In genomic region chr2:91984906-91985525, GRCm38 (mm10) we compare ENCODE assay signal across 9 mouse cellular contexts. TPM values are rescaled to one million over a fixed set of nuclear protein-coding genes. Genes with fewer than 3 reads are reported as not detected.
DNase-seq lines count a peak whose midpoint lies in the region; ATAC-seq and TF ChIP-seq lines count a peak whose summit lies in the region.
"Had no signal": no experiment of that assay in that cellular context is flagged by ENCODE, and none has a peak within 500 bp of the region (broad histone marks: within the 10 kb centered on the region; RNA-seq: fewer than 3 reads in every experiment).

No protein-coding gene starts in this region.

- H3K27me3 ChIP-seq in kidney, postnatal 0 days (ENCODE audit: insufficient read depth, low read length), result no peaks in the 10 kb centered on the region
- H3K27me3 ChIP-seq in embryonic facial prominence, embryonic 10.5 days (replicated peaks; ENCODE audit: low read depth, poor library complexity, severe bottlenecking), result peaks cover 10% of the 10 kb centered on the region; the same call in 1 of the 2 replicates
- H3K27me3 ChIP-seq in intestine, embryonic 16.5 days (replicated peaks; ENCODE audit: control insufficient read depth, insufficient read depth, low read length), result no peaks in the 10 kb centered on the region
- no peaks in the 10 kb centered on the region for H3K27me3 ChIP-seq in neural tube, embryonic 14.5 days (ENCODE audit: control insufficient read depth, insufficient read depth, low read length)

- no peak overlapping the region for H3K9ac ChIP-seq in kidney, postnatal 0 days (ENCODE audit: low read depth, low read length)
- peak overlapping the region; percentile 62; the same call in 1 of the 2 replicates for H3K9ac ChIP-seq in intestine, embryonic 16.5 days (ENCODE audit: low read depth, low read length)
- no peak overlapping the region for H3K9ac ChIP-seq in neural tube, embryonic 14.5 days (replicated peaks; ENCODE audit: low read depth, low read length)

- no peak for ATAC-seq in kidney, postnatal 0 days (replicated peaks; ENCODE audit: low FRiP score, low read depth)
- ATAC-seq in intestine, embryonic 16.5 days, result 0 out of 2 replicates have a peak, but pooled peaks have one; percentile 0
- no peak for ATAC-seq in neural tube, embryonic 14.5 days (ENCODE audit: low read depth)

- H3K27ac ChIP-seq in kidney, postnatal 0 days, result peak overlapping the region; percentile 68
- peak overlapping the region; percentile 85 for H3K27ac ChIP-seq in embryonic facial prominence, embryonic 10.5 days (replicated peaks)
- peak overlapping the region; percentile 95 for H3K27ac ChIP-seq in intestine, embryonic 16.5 days (ENCODE audit: low read length)
- H3K27ac ChIP-seq in neural tube, embryonic 14.5 days (ENCODE audit: low read depth, low read length), result peak overlapping the region; percentile 48; the same call in 1 of the 2 replicates
- H3K27ac ChIP-seq in left cerebral cortex, adult 2 months, result no peak overlapping the region

- TF ChIP-seq CTCF in kidney, postnatal 0 days (IDR thresholded peaks at IDR 0.05; ENCODE audit: low read depth), result no peak
- no peak for TF ChIP-seq CTCF in left cerebral cortex, adult 2 months (IDR thresholded peaks at IDR 0.05)

- WGBS in kidney, postnatal 0 days, result 43% methylated on average over 9 of the region's 9 CpGs
- 33% methylated on average over 9 of the region's 9 CpGs for WGBS in embryonic facial prominence, embryonic 10.5 days
- WGBS in intestine, embryonic 16.5 days, result 37% methylated on average over 9 of the region's 9 CpGs
- 34% methylated on average over 9 of the region's 9 CpGs for WGBS in neural tube, embryonic 14.5 days

- H3K9me3 ChIP-seq in kidney, postnatal 0 days (replicated peaks; ENCODE audit: low read length), result no peaks in the 10 kb centered on the region
- H3K9me3 ChIP-seq in embryonic facial prominence, embryonic 10.5 days, result no peaks in the 10 kb centered on the region
- H3K9me3 ChIP-seq in intestine, embryonic 16.5 days (ENCODE audit: control insufficient read depth, low read length), result no peaks in the 10 kb centered on the region
- H3K9me3 ChIP-seq in neural tube, embryonic 14.5 days (ENCODE audit: control insufficient read depth, low read length), result no peaks in the 10 kb centered on the region

- peak overlapping the region; percentile 30 for H3K4me2 ChIP-seq in kidney, postnatal 0 days (ENCODE audit: low read length)
- peak overlapping the region; percentile 48; the same call in 1 of the 2 replicates for H3K4me2 ChIP-seq in intestine, embryonic 16.5 days (ENCODE audit: low read depth, low read length)
- H3K4me2 ChIP-seq in neural tube, embryonic 14.5 days (ENCODE audit: low read depth, low read length), result no peak overlapping the region

- DNase-seq in kidney, postnatal 0 days (ENCODE audit: low spot score), result no peak
- DNase-seq in kidney, postnatal 25 days, result no peak
- DNase-seq in embryonic facial prominence, embryonic 10.5 days (ENCODE audit: low spot score), result no peak
- DNase-seq in frontal cortex, postnatal 25 days (ENCODE audit: low spot score in 2 of 2), result no peak
- no peak for DNase-seq in cerebellum, adult 8-10 months
- no peak for DNase-seq in left cerebral cortex, adult 2 months (ENCODE audit: extremely low spot score in 1 of 2, low spot score in 2 of 2)

- H3K4me3 ChIP-seq in kidney, postnatal 0 days (replicated peaks; ENCODE audit: low read depth, low read length), result no peak overlapping the region
- peak overlapping the region; percentile 34; the same call in 1 of the 2 replicates for H3K4me3 ChIP-seq in embryonic facial prominence, embryonic 10.5 days
- 0 out of 2 replicates have a peak overlapping the region, but pooled peaks have one; percentile 18 for H3K4me3 ChIP-seq in intestine, embryonic 16.5 days (ENCODE audit: low read length)
- no peak overlapping the region for H3K4me3 ChIP-seq in neural tube, embryonic 14.5 days (ENCODE audit: low read depth, low read length)
- no peak overlapping the region for H3K4me3 ChIP-seq in left cerebral cortex, adult 2 months

- no peaks in the 10 kb centered on the region for H3K36me3 ChIP-seq in kidney, postnatal 0 days (ENCODE audit: insufficient read depth, low read length)
- H3K36me3 ChIP-seq in embryonic facial prominence, embryonic 10.5 days (replicated peaks), result no peaks in the 10 kb centered on the region
- peaks cover 2% of the 10 kb centered on the region; the same call in 1 of the 2 replicates for H3K36me3 ChIP-seq in intestine, embryonic 16.5 days (ENCODE audit: control insufficient read depth, insufficient read depth, low read length)
- H3K36me3 ChIP-seq in neural tube, embryonic 14.5 days (ENCODE audit: control insufficient read depth, insufficient read depth, low read length), result no peaks in the 10 kb centered on the region

- intact Hi-C loops in left cerebral cortex, adult 2 months (cut with DNase I), result loop anchor here (5.0 kb wide), 1 partner anchor 347 kb away; no protein-coding TSS in a partner anchor

- H3K4me1 ChIP-seq in kidney, postnatal 0 days (replicated peaks; ENCODE audit: insufficient read depth, low read length), result peaks cover 6% of the 10 kb centered on the region; the same call in 1 of the 2 replicates
- peaks cover 57% of the 10 kb centered on the region for H3K4me1 ChIP-seq in embryonic facial prominence, embryonic 10.5 days
- peaks cover 15% of the 10 kb centered on the region for H3K4me1 ChIP-seq in intestine, embryonic 16.5 days (ENCODE audit: control insufficient read depth, insufficient read depth, low read length)
- peaks cover 8% of the 10 kb centered on the region for H3K4me1 ChIP-seq in neural tube, embryonic 14.5 days (ENCODE audit: control insufficient read depth, insufficient read depth, low read length)

RNA-seq across cellular contexts. Expression of gene Dgkz, which starts 9.4 kb away (rescaled TPM):
- polyA plus RNA-seq in kidney, postnatal 0 days (2015; fragmentation: Nextera tagmentation; extraction: Ambion mirVana), result 32.1 and 32.4 TPM in 2 replicates
- 42.1 and 45.0 TPM in 2 replicates for polyA plus RNA-seq in embryonic facial prominence, embryonic 10.5 days (2016; fragmentation: Nextera tagmentation; extraction: Ambion mirVana)
- 46.4 and 66.7 TPM in 2 replicates for polyA plus RNA-seq in intestine, embryonic 16.5 days (2015; fragmentation: Nextera tagmentation; extraction: Ambion mirVana)
- 36.7 and 51.1 TPM in 2 replicates for polyA plus RNA-seq in neural tube, embryonic 14.5 days (2014; fragmentation: Nextera tagmentation; extraction: Ambion mirVana)
- total RNA-seq in left cerebral cortex, adult 2 months (2021), result 100 to 1,000 TPM; 553 to 561 TPM

RNA-seq across cellular contexts. Expression of gene Creb3l1, which starts 39.3 kb away (rescaled TPM):
- 8.7 and 9.3 TPM in 2 replicates for polyA plus RNA-seq in kidney, postnatal 0 days (2015; fragmentation: Nextera tagmentation; extraction: Ambion mirVana)
- polyA plus RNA-seq in embryonic facial prominence, embryonic 10.5 days (2016; fragmentation: Nextera tagmentation; extraction: Ambion mirVana), result 0.93 and 1.0 TPM in 2 replicates
- polyA plus RNA-seq in intestine, embryonic 16.5 days (2015; fragmentation: Nextera tagmentation; extraction: Ambion mirVana), result 16.6 and 17.6 TPM in 2 replicates
- 1.2 and 4.5 TPM in 2 replicates for polyA plus RNA-seq in neural tube, embryonic 14.5 days (2014; fragmentation: Nextera tagmentation; extraction: Ambion mirVana)
- total RNA-seq in left cerebral cortex, adult 2 months (2021), result 1 to 10 TPM; 2.3 TPM

RNA-seq across cellular contexts. Expression of gene Gm9821, which starts 39.5 kb away (rescaled TPM):
- polyA plus RNA-seq in kidney, postnatal 0 days (2015; fragmentation: Nextera tagmentation; extraction: Ambion mirVana), result 0.12 TPM in 1 of 2 replicates, not detected in the other
- 0.23 and 0.41 TPM in 2 replicates for polyA plus RNA-seq in embryonic facial prominence, embryonic 10.5 days (2016; fragmentation: Nextera tagmentation; extraction: Ambion mirVana)
- 0.28 and 0.55 TPM in 2 replicates for polyA plus RNA-seq in intestine, embryonic 16.5 days (2015; fragmentation: Nextera tagmentation; extraction: Ambion mirVana)
- 0.33 TPM in 2 replicates for polyA plus RNA-seq in neural tube, embryonic 14.5 days (2014; fragmentation: Nextera tagmentation; extraction: Ambion mirVana)
- not detected for total RNA-seq in left cerebral cortex, adult 2 months (2021)
- polyA plus RNA-seq: testis, adult 2 months had no signal

RNA-seq across cellular contexts. Expression of gene Mdk, which starts 52.9 kb away (rescaled TPM):
- polyA plus RNA-seq in kidney, postnatal 0 days (2015; fragmentation: Nextera tagmentation; extraction: Ambion mirVana), result 639 and 693 TPM in 2 replicates
- polyA plus RNA-seq in embryonic facial prominence, embryonic 10.5 days (2016; fragmentation: Nextera tagmentation; extraction: Ambion mirVana), result 2,212 and 2,218 TPM in 2 replicates
- polyA plus RNA-seq in intestine, embryonic 16.5 days (2015; fragmentation: Nextera tagmentation; extraction: Ambion mirVana), result 370 and 437 TPM in 2 replicates
- 93.6 and 155 TPM in 2 replicates for polyA plus RNA-seq in neural tube, embryonic 14.5 days (2014; fragmentation: Nextera tagmentation; extraction: Ambion mirVana)
- total RNA-seq in left cerebral cortex, adult 2 months (2021), result 10 to 100 TPM; 16.5 to 21.5 TPM

RNA-seq across cellular contexts. Expression of gene Chrm4, which starts 58.0 kb away (rescaled TPM):
- polyA plus RNA-seq in kidney, postnatal 0 days (2015; fragmentation: Nextera tagmentation; extraction: Ambion mirVana), result 0.22 TPM in 1 of 2 replicates, not detected in the other
- 0.74 and 1.4 TPM in 2 replicates for polyA plus RNA-seq in embryonic facial prominence, embryonic 10.5 days (2016; fragmentation: Nextera tagmentation; extraction: Ambion mirVana)
- polyA plus RNA-seq in intestine, embryonic 16.5 days (2015; fragmentation: Nextera tagmentation; extraction: Ambion mirVana), result 0.23 and 0.33 TPM in 2 replicates
- 1.1 and 1.4 TPM in 2 replicates for polyA plus RNA-seq in neural tube, embryonic 14.5 days (2014; fragmentation: Nextera tagmentation; extraction: Ambion mirVana)
- 10 to 100 TPM; 47.9 to 59.9 TPM for total RNA-seq in left cerebral cortex, adult 2 months (2021)

Comparison
In these comparisons a context has a peak if more than half of its experiments do, and no peak if none do; other contexts are left out.
1. H3K4me3 ChIP-seq: peak in embryonic facial prominence, embryonic 10.5 days (single experiment) and intestine, embryonic 16.5 days (single experiment); none in kidney, postnatal 0 days (single experiment), neural tube, embryonic 14.5 days (single experiment) and left cerebral cortex, adult 2 months (single experiment).